Mouse (Mus musculus): ENCODE results near the gene Dctn1.
"Not testable (repeated sequence)": the region's sequence is repeated elsewhere in the genome, so short reads cannot be mapped to it uniquely, and the experiment has no call there.

The Dctn1 gene

DNA sequence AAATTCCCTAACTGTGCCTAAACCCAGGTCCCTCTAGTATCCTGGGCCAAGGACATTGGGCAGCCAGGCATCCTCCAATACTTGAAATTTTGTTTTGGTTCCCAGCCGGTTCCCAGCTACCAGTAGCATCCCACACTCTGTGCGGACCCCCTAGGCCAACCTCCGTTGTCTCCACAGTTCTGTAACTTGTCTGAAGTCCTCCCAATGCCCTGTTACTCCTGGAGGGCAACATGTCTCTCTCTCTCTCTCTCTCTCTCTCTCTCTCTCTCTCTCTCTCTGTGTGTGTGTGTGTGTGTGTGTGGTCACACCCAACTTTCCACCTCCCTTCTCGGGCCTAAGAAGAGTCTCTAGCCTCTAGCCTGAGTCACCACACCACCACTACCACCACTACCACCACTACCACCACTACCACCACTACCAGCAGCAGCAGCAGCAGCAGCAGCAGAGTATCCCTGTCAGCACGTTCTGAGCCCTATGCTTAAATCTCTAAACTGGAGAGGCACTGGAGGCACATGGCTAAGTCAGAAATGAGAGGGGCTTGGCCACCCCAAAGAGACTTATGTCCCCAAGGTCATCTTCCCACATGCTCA lies 29.3 kb upstream of the Dctn1 start:
- no peak for DNase-seq (ENCODE audit: extremely low spot score, low spot score)

DNA sequence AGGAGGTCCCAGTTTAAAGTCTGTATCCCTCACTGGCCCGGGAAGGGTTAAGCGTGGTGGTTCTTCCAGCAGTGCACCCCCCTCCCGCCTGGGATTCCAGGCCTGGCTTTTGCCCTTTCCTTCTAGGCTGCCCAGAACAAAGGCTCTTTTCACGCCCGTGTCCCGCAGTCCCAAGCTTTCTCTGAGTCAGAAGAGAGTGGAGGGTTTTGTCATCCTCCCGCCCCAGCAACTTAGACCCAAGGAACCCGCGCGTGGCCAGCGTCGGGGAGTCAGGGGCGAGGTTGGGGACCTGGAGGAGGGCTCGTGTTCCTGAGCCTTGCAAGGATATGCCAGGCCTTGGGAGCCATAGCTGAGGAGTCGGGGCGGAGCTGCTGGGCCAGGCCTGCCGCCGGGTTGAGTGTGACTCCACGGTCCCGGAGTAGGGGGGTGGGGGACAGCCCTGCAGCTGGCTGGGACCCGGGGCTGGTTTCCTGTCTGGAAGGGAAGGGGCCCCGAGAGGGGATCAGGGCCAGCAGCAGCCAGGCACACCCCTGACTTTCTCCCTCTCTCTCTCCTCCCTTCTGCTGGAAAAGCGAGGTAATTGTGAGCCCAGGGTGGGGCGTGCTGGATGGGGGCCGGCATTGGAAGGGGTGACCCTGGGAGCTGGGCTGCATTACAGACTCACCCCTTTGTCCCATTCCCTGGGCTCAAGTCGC lies 28.7 kb upstream of the Dctn1 start:
- peak; percentile 89 for DNase-seq (ENCODE audit: extremely low spot score, low spot score)

GRCm38 (mm10) chr6:83137576-83137950 lies 28.2 kb upstream of the Dctn1 start:
- DNase-seq (ENCODE audit: extremely low spot score, low spot score), result peak; percentile 91

DNA sequence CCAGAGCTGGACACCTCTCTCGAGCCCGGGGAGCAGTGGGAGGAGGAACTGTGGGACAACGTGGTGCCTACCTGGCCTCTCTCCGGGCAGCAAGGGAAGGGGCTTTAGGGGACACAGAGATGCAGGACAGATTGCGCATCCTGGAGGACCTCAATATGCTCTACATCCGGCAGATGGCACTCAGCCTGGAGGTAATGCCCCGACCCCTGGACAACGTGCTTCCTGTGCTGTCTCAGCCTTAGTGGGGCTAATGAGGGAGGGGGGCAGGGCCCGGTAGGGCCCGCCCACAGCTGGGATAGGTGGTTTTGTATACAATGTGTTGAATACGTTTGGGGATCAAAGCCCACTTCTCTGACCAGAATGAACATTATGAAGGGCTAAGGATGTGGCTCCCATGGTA lies 27.7 kb upstream of the Dctn1 start:
- peak; percentile 75 for DNase-seq (ENCODE audit: extremely low spot score, low spot score)

DNA sequence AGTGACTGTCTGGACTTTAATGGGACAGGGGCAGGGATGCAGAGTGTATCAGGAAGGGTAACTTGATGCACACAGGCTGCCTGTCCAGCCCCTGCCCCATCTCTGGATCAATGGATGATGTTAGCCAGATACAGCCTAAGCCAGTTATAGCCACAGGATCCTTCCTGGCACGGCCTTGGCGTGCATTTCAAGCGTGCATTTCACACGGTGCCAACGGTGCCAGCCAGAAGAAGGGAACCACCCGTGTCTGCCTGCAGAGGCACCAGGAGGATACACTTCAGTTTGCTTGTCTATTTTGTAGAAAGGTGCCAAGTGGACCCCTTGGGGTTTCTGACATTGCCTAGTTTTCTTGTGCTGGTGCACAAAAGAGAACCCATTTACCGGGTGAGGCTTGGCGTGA lies 25.7 kb upstream of the Dctn1 start:
- no peak for DNase-seq (ENCODE audit: extremely low spot score, low spot score)

DNA sequence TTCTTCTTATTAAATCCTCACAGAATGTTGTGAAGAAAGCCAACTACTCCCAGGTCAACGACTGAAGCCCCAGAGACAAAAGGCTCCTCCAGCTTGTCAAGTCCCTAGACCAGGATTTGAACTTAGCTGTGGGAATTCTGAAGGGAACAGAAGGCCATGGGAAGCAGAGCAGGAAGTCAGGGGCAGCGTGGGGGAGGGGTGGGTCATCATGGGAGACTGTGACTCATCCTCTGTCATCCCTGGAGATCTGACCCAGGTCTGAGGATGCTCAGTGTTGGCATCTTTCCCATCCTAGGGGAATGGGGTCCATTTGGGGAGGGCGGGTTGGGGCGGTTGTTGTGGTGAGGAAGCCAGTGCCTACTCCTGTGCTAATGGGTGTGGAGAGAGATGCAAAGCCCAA lies 24.1 kb upstream of the Dctn1 start:
- DNase-seq (ENCODE audit: extremely low spot score, low spot score), result no peak

- peak; percentile 37 for DNase-seq (ENCODE audit: extremely low spot score, low spot score)
These were observed 23.4 kb upstream of the Dctn1 start for GRCm38 (mm10) chr6:83142211-83142731.

DNA sequence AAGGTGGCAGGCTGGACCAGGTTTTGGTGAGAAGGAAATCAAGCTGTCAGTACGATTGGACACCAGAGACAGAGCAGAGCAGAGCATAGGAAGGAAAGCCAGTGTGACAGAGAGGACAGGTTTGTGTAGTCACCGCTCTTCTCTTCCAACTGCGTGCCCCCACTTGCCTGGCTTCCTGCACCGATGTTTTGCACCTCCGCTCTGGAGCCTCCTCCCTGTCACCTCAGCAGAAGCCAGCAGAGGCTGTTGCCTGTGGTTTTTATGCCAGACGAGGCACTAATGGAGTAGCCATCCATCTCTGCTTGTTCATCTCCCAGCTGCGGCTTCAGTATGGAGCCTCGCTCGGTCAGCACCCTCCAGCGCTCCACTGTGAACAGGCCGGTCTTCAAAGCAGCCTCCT lies 22.8 kb upstream of the Dctn1 start:
- no peak for DNase-seq (ENCODE audit: extremely low spot score, low spot score)

GRCm38 (mm10) chr6:83145209-83145608 lies 20.5 kb upstream of the Dctn1 start:
- no peak for DNase-seq (ENCODE audit: extremely low spot score, low spot score)

GRCm38 (mm10) chr6:83145805-83146204 lies 19.9 kb upstream of the Dctn1 start:
- DNase-seq (ENCODE audit: extremely low spot score, low spot score), result no peak

DNA sequence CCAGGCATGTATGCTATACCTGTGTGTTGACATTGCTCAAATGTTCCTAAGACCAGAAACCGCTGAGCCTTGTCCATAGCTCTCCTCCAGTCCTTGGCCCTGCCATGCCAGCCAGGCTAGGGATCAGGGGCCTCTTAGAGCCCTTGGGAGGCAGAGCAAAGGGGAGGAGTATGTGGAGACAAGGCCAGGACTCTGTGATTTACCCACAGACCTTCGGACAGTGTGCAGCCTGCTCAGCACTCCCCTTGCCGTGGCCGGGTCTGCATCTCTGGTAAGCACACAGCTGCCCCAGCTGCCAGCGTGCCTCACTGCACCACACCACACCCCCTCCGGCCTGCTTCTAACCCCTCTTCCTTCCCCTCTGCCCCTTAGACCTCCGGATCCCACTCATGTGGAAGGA lies 18.4 kb upstream of the Dctn1 start:
- no peak for DNase-seq (ENCODE audit: extremely low spot score, low spot score)

- no peak for DNase-seq (ENCODE audit: extremely low spot score, low spot score)
These were observed 14.0 kb upstream of the Dctn1 start for GRCm38 (mm10) chr6:83151721-83152120.

- DNase-seq (ENCODE audit: extremely low spot score, low spot score), result no peak
These were observed 12.7 kb upstream of the Dctn1 start for GRCm38 (mm10) chr6:83153038-83153437.

GRCm38 (mm10) chr6:83153485-83153884 lies 12.2 kb upstream of the Dctn1 start:
- DNase-seq (ENCODE audit: extremely low spot score, low spot score), result no peak

DNA sequence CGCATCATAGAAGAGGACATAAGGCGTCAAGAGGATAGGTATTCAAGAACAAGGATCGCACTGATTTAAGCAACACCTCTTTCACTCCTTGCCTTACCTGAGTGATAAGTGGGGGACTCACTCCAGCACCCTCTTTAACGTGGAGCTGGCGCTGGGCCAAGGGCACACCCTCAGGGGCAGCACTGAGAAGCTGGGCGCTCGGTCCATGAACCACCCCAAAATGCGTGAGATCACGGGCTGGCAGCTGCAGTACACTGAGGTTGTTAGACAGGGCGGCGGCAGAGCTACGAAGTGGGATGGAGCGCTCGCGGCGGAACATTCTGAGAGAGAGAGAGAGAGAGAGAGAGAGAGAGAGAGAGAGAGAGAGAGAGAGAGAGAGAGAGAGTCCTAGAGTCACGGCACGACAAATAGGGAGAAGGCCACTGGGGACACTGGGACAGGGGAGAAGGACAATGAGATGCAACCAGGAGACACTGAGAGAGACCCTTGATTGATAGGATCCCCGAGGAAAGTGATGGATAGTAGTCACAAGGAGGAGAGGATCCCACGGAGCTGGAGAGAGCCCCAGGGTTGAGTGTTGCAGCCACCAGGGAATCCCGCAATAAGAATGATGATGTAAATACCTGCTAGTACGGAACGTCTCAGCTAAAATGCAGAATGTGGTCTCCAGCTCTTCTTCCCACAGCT lies 10.0 kb upstream of the Dctn1 start:
- no peak for DNase-seq (ENCODE audit: extremely low spot score, low spot score)

GRCm38 (mm10) chr6:83156259-83156684 lies 9.4 kb upstream of the Dctn1 start, which contains the start of the genes Wdr54 and 1700003E16Rik:
TSS of gene Wdr54 (minus strand) at chr6:83156397.
TSS of gene 1700003E16Rik (plus strand) at chr6:83156404.
- peak; percentile 88 for DNase-seq (ENCODE audit: extremely low spot score, low spot score)

GRCm38 (mm10) chr6:83159456-83159855 lies 6.3 kb upstream of the Dctn1 start:
- DNase-seq (ENCODE audit: extremely low spot score, low spot score), result not testable (repeated sequence)

- DNase-seq (ENCODE audit: extremely low spot score, low spot score), result no peak
These were observed 4.3 kb upstream of the Dctn1 start for GRCm38 (mm10) chr6:83161442-83161841.

DNA sequence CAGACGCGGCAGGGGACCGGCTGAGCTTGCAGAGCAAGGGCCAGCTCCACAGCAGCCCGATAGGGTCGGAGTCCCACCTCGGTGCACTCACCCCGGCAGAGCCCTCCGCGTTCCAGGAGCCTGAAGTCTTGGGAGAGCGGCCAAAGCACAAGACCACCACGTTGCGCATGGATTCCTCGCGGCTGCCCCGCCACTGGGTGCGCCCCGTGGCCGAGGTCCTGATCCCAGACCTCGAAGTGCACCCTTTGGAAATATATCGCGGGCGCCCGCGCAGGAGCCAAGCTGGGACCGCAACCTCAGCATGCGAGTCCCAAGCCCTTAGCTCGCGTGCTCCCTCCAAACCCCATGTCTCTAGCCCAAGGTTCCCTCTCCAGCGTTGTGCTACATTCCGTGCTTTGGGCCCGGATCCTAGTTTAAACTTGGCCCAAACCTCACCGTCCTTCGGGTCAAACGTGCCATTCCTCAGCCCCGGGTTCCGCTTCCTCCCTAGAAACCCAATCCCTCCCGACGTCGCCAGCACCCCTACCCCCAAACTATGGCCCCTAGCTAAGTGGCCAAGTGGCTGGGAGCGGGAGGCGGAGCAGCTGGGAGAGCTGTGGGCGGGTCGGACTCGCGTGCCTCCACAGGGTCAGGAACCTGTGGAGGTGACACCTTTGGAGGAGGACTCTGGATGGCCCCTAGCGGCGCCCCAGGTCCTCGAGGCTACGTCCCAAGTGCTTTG lies 3.6 kb upstream of the Dctn1 start:
- DNase-seq (ENCODE audit: extremely low spot score, low spot score), result peak; percentile 59

DNA sequence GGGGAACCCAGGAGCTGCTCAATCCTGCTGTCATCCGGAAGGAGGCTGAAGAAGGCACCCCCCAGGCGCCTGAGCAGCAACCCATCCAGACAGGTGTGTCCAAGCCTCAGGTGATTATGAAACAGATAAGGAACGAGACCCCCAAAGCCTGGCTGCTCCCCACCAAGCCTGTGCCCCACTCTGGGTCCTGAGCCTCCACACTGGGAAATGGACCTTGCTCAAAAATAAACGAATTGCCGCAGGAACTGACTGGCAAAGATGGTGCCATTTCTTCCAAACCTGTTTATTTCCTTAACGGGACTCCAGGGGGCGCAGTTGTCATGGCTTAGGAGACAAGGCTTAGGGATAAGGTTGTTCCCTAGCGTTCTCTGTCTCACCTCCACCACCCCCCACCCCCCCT lies 3.0 kb upstream of the Dctn1 start:
- peak; percentile 70 for DNase-seq (ENCODE audit: extremely low spot score, low spot score)

- DNase-seq (ENCODE audit: extremely low spot score, low spot score), result no peak
These were observed 604 bp upstream of the Dctn1 start for GRCm38 (mm10) chr6:83165026-83165606.
